Mouse (Mus musculus): Measurements from ENCODE around the gene Evi5. TPM values are rescaled to one million over a fixed set of nuclear protein-coding genes. Genes with fewer than 3 reads are reported as not detected.
"Not testable (repeated sequence)": the region's sequence is repeated elsewhere in the genome, so short reads cannot be mapped to it uniquely, and the experiment has no call there.

Evi5 gene
- polyA plus RNA-seq, 1 experiment, result 16.5 TPM

- no peak overlapping the region for H3K4me3 ChIP-seq (replicated peaks; ENCODE audit: extremely low read depth, low read depth, low read length)
- DNase-seq, result no peak
- no peak for TF ChIP-seq POLR2A (IDR thresholded peaks at IDR 0.05; ENCODE audit: borderline replicate concordance, extremely low read depth, low read depth, low read length)
- TF ChIP-seq CTCF (IDR thresholded peaks at IDR 0.05; ENCODE audit: insufficient read depth, low read length), result no peak
- peaks cover 2% of the 10 kb centered on the region; the same call in 1 of the 2 replicates for H3K4me1 ChIP-seq (ENCODE audit: control insufficient read depth, insufficient read depth, low read length)
- WGBS, result 54% methylated on average over 3 of the region's 3 CpGs
Measured at GRCm38 (mm10) chr5:107904325-107904724, 29.4 kb upstream of the Evi5 start.

DNA sequence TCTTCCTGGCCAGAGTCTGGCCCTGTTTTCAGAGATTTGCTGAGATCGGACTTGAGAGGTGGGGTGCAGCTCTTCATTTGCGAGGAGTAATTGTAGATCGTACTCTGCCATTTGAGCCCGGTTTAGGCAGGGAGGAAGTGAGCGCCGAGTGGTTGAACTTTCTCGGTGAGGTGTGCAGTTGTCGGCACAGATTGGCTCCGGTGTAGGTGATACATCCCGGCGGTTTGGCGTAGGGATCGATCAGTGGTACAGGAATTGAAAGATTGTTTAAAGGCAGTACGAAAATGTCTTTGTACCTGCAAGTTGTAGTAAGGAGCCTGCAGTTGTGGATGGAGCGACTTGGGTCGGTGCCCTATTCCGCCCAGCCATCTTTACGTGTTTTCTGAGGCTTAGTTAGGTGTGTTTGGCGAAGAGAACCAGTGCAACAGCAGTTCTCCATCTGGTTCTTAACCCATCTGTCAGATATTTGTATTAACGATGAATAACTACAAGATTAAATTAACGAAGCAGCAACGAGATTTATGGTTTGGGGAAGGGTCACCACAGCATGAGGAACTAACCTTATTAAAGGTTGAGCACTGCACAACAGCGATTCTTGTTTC lies 26.2 kb upstream of the Evi5 start:
- TF ChIP-seq POLR2A (IDR thresholded peaks at IDR 0.05; ENCODE audit: borderline replicate concordance, extremely low read depth, low read depth, low read length), result no peak
- no peak for TF ChIP-seq CTCF (IDR thresholded peaks at IDR 0.05; ENCODE audit: insufficient read depth, low read length)
- under 1% methylated on average over 23 of the region's 23 CpGs for WGBS

GRCm38 (mm10) chr5:107900206-107901013 lies 25.5 kb upstream of the Evi5 start, which contains the start of gene Rpl5:
Rpl5 (plus strand) TSS chr5:107900502.
- TF ChIP-seq POLR2A (IDR thresholded peaks at IDR 0.05; ENCODE audit: borderline replicate concordance, extremely low read depth, low read depth, low read length), result peak; percentile 94
- TF ChIP-seq CTCF (IDR thresholded peaks at IDR 0.05; ENCODE audit: insufficient read depth, low read length), result peak; percentile 98
- Histone ChIP-seq H3K4me3 (replicated peaks; ENCODE audit: extremely low read depth, low read depth, low read length) (peak within 1 kb of the TSS; percentile 97), H3K4me1 (ENCODE audit: control insufficient read depth, insufficient read depth, low read length) (peaks cover 2% of the 10 kb centered on the region; the same call in 1 of the 2 replicates)
- WGBS, result 3% methylated on average over 66 of the region's 66 CpGs
- peak; percentile 94 for DNase-seq

More for the DNA sequence above, 26.2 kb upstream of the Evi5 start:
- H3K4me1 ChIP-seq (ENCODE audit: control insufficient read depth, insufficient read depth, low read length), result peaks cover 2% of the 10 kb centered on the region; the same call in 1 of the 2 replicates
- H3K4me3 ChIP-seq (replicated peaks; ENCODE audit: extremely low read depth, low read depth, low read length), result peak overlapping the region; percentile 97
- no peak for DNase-seq

DNA sequence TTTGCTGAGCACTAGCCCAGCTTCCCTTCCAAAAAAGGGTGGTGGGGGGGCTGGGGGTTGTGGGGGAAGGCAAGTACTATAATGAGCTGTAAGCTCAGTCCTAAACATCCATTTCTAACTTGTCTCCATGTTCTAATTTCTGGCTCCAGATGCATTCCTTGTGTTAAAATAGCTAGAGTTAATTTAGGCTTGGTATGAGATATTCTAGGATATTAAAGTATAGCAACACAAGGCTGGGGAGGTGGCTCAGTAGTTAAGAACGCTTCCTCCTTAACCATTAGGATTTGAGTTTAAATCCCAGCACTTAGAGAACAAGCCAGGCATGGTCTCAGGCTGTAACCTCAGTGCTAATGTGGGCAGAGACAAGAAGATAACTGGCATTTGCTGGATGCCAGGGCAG lies 21.4 kb upstream of the Evi5 start:
- TF ChIP-seq CTCF (IDR thresholded peaks at IDR 0.05; ENCODE audit: insufficient read depth, low read length) (no peak), POLR2A (IDR thresholded peaks at IDR 0.05; ENCODE audit: borderline replicate concordance, extremely low read depth, low read depth, low read length) (no peak)
- 62% methylated on average over 1 of the region's 1 CpGs for WGBS
- no peak for DNase-seq
- Histone ChIP-seq H3K4me3 (replicated peaks; ENCODE audit: extremely low read depth, low read depth, low read length) (no peak overlapping the region), H3K4me1 (ENCODE audit: control insufficient read depth, insufficient read depth, low read length) (no peaks in the 10 kb centered on the region; the same call in 1 of the 2 replicates)

DNA sequence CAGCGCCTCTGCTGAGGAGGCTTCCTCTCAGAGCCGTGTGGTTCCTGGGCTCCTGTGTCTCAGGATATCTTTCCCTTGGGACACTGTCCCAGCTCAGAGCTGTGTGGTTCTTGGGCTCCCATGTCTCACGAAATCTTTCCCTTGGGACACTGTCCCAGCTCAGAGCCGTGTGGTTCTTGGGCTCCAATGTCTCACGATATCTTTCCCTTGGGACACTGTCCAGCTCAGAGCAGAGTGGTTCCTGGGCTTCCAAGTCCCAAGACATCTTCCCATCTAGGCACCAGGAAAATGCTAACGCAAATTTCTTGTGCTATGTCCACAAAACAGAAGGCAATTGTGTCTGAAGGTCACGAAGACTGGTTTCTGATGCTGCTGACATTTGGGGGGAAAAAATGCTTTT lies 19.8 kb upstream of the Evi5 start:
- 68% methylated on average over 7 of the region's 7 CpGs for WGBS
- DNase-seq, result no peak
- no peak for TF ChIP-seq CTCF (IDR thresholded peaks at IDR 0.05; ENCODE audit: insufficient read depth, low read length)
- no peak for TF ChIP-seq POLR2A (IDR thresholded peaks at IDR 0.05; ENCODE audit: borderline replicate concordance, extremely low read depth, low read depth, low read length)
- no peak overlapping the region for H3K4me3 ChIP-seq (replicated peaks; ENCODE audit: extremely low read depth, low read depth, low read length)
- no peaks in the 10 kb centered on the region for H3K4me1 ChIP-seq (ENCODE audit: control insufficient read depth, insufficient read depth, low read length)

DNA sequence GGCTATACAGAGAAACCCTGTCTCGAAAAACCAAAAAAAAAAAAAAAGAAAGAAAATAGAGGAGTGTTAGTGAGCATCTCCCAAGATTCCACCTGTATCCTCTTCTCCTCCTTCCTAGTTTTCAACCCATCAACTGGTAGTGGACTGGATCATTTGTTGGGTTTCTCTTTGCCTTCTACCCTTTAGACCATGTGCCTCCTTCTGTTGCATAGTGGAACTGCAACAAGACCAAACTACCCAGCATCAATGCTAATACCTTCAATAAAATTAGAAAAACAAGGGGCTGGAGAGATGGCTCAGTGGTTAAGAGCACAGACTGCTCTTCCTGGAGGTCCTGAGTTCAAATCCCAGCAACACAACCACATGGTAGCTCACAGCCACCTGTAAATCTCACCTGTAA lies 16.6 kb upstream of the Evi5 start:
- DNase-seq, result not testable (repeated sequence)

GRCm38 (mm10) chr5:107889994-107890888 lies 15.3 kb upstream of the Evi5 start:
- no peak overlapping the region for H3K4me3 ChIP-seq (replicated peaks; ENCODE audit: extremely low read depth, low read depth, low read length)
- DNase-seq, result no peak
- no peak for TF ChIP-seq POLR2A (IDR thresholded peaks at IDR 0.05; ENCODE audit: borderline replicate concordance, extremely low read depth, low read depth, low read length)
- no peak for TF ChIP-seq CTCF (IDR thresholded peaks at IDR 0.05; ENCODE audit: insufficient read depth, low read length)
- H3K4me1 ChIP-seq (ENCODE audit: control insufficient read depth, insufficient read depth, low read length), result no peaks in the 10 kb centered on the region
- 53% methylated on average over 9 of the region's 9 CpGs for WGBS

More for the DNA sequence above, 16.6 kb upstream of the Evi5 start:
- TF ChIP-seq CTCF (IDR thresholded peaks at IDR 0.05; ENCODE audit: insufficient read depth, low read length), result peak; percentile 9; the same call in 1 of the 2 replicates
- H3K4me1 ChIP-seq (ENCODE audit: control insufficient read depth, insufficient read depth, low read length); H3K4me3 ChIP-seq (replicated peaks; ENCODE audit: extremely low read depth, low read depth, low read length): not testable (repeated sequence)
- WGBS, result 67% methylated on average over 1 of the region's 1 CpGs

DNA sequence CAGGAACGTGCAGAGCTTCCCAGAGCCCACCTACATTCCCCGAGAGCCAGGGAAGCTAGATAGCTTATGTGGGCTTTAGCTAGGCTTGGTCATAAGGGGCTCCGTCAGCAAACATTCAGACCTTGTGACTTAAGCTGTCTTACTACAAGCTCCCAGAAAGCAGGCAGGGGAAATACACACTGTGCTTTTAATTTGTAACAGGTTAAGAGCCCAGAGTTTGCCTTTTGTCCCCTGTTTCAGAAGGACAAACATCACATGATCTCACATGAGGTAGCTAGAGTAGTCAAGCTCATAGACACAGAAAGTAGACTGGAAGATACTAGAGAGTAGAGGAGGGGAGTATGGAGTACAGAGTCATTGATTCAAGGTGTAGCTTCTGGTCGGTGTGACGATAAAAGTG lies 5.8 kb upstream of the Evi5 start:
- Histone ChIP-seq H3K4me3 (replicated peaks; ENCODE audit: extremely low read depth, low read depth, low read length) (no peak overlapping the region), H3K4me1 (ENCODE audit: control insufficient read depth, insufficient read depth, low read length) (no peaks in the 10 kb centered on the region)
- DNase-seq, result no peak
- 66% methylated on average over 5 of the region's 5 CpGs for WGBS
- TF ChIP-seq CTCF (IDR thresholded peaks at IDR 0.05; ENCODE audit: insufficient read depth, low read length) (no peak), POLR2A (IDR thresholded peaks at IDR 0.05; ENCODE audit: borderline replicate concordance, extremely low read depth, low read depth, low read length) (no peak)

- DNase-seq, result no peak
- TF ChIP-seq CTCF (IDR thresholded peaks at IDR 0.05; ENCODE audit: insufficient read depth, low read length), result no peak
- TF ChIP-seq POLR2A (IDR thresholded peaks at IDR 0.05; ENCODE audit: borderline replicate concordance, extremely low read depth, low read depth, low read length), result no peak
- no peaks in the 10 kb centered on the region for H3K4me1 ChIP-seq (ENCODE audit: control insufficient read depth, insufficient read depth, low read length)
- WGBS, result 74% methylated on average over 1 of the region's 1 CpGs
- H3K4me3 ChIP-seq (replicated peaks; ENCODE audit: extremely low read depth, low read depth, low read length), result no peak overlapping the region
Measured at GRCm38 (mm10) chr5:107877053-107877452, 2.1 kb upstream of the Evi5 start.
